Mouse (Mus musculus): ENCODE measurements at regions not wholly inside any gene's neighbourhood (a gene's known extent, or its start where the extent isn't known, plus 50 kb on each side); places are given as distances from the start of the nearest gene placed in this dataset.

GRCm38 (mm10) chr17:44388916-44389315 lies 200.5 kb downstream of the Clic5 start:
- Histone ChIP-seq H3K9me3 (replicated peaks; ENCODE audit: low read length) (no peaks in the 10 kb centered on the region), H3K4me3 (replicated peaks in 1 of 3; ENCODE audit: low read depth in 2 of 3, low read length in 2 of 3, poor library complexity in 1 of 3) (peak overlapping the region; percentile 31 to 54 (median 40)), H3K27me3 (replicated peaks) (no peaks in the 10 kb centered on the region), H3K79me2 (replicated peaks; ENCODE audit: control insufficient read depth, extremely low read depth, insufficient read depth, poor library complexity, severe bottlenecking) (no peaks in the 10 kb centered on the region), H3K27ac (ENCODE audit: insufficient read depth, low read depth) (no peak overlapping the region), H3K4me2 (ENCODE audit: insufficient read depth, low read depth, poor library complexity, severe bottlenecking) (peak overlapping the region; percentile 50), H3K36me3 (replicated peaks in 1 of 2; ENCODE audit: control insufficient read depth in 1 of 2, insufficient read depth in 1 of 2, low read length in 1 of 2) (no peaks in the 10 kb centered on the region), H3K9ac (ENCODE audit: insufficient read depth, low read depth) (peak overlapping the region; percentile 63), H3K4me1 (ENCODE audit: control insufficient read depth in 1 of 2, insufficient read depth in 2 of 2) (peaks cover 0 to 4% of the 10 kb centered on the region in 2 experiments; a peak in 1 of 4 replicates)
- in situ Hi-C loops (cut with MboI; ENCODE audit: low pct_ligation_motif_present, low pct_unique_long_range_greater_than_20kb, low sequenced_read_pairs) (no loop called here), dilution Hi-C loops (cut with MboI; ENCODE audit: extremely low pct_ligation_motif_present, extremely low pct_unique_long_range_greater_than_20kb, low sequenced_read_pairs) (no loop called here)
- TF ChIP-seq TBP (conservative IDR thresholded peaks at IDR 0.05; ENCODE audit: low read depth, low read length), result 0 out of 2 replicates have a peak, but pooled peaks have one; percentile 32
- TF ChIP-seq USF1 (IDR thresholded peaks at IDR 0.05; ENCODE audit: low read depth, low read length), result no peak
- no peak for TF ChIP-seq RAD21 (IDR thresholded peaks at IDR 0.05; ENCODE audit: low read depth, low read length)
- TF ChIP-seq EP300 (IDR thresholded peaks at IDR 0.05; ENCODE audit: low read length), result no peak
- TF ChIP-seq MXI1 (IDR thresholded peaks at IDR 0.05; ENCODE audit: low read depth, low read length), result 0 out of 2 replicates have a peak, but pooled peaks have one; percentile 37
- TF ChIP-seq ELF1 (IDR thresholded peaks at IDR 0.05; ENCODE audit: low read depth, low read length), result peak; percentile 31; the same call in 1 of the 2 replicates
- peak; percentile 52; the same call in 1 of the 2 replicates for TF ChIP-seq POLR2A (IDR thresholded peaks at IDR 0.05; ENCODE audit: low read depth, low read length)
- 0 out of 2 replicates have a peak, but pooled peaks have one; percentile 10 for TF ChIP-seq TCF12 (IDR thresholded peaks at IDR 0.05; ENCODE audit: low read depth, low read length)
- peak; percentile 48; the same call in 1 of the 2 replicates for TF ChIP-seq HCFC1 (IDR thresholded peaks at IDR 0.05; ENCODE audit: low read depth, low read length)
- TF ChIP-seq GABPA (IDR thresholded peaks at IDR 0.05; ENCODE audit: insufficient replicate concordance, low read depth, low read length), result no peak
- TF ChIP-seq SIN3A (IDR thresholded peaks at IDR 0.05; ENCODE audit: low read length), result peak; percentile 27; the same call in 1 of the 2 replicates
- DNase-seq (ENCODE audit: extremely low read depth), result peak; percentile 53

GRCm38 (mm10) chr17:44397829-44398228 lies 209.4 kb downstream of the Clic5 start:
- H3K36me3 ChIP-seq (replicated peaks in 1 of 2; ENCODE audit: control insufficient read depth in 1 of 2, insufficient read depth in 1 of 2, low read length in 1 of 2), result no peaks in the 10 kb centered on the region
- H3K4me1 ChIP-seq (ENCODE audit: control insufficient read depth in 1 of 2, insufficient read depth in 2 of 2), result no peaks in the 10 kb centered on the region
- H3K79me2 ChIP-seq (replicated peaks; ENCODE audit: control insufficient read depth, extremely low read depth, insufficient read depth, poor library complexity, severe bottlenecking), result no peaks in the 10 kb centered on the region
- H3K9me3 ChIP-seq (replicated peaks; ENCODE audit: low read length), result no peaks in the 10 kb centered on the region
- H3K27me3 ChIP-seq (replicated peaks), result peaks cover 14% of the 10 kb centered on the region
- H3K4me3 ChIP-seq (replicated peaks in 1 of 3; ENCODE audit: low read depth in 2 of 3, low read length in 2 of 3, poor library complexity in 1 of 3), result no peak overlapping the region
- no peak for DNase-seq (ENCODE audit: extremely low read depth)
- dilution Hi-C loops (cut with MboI; ENCODE audit: extremely low pct_ligation_motif_present, extremely low pct_unique_long_range_greater_than_20kb, low sequenced_read_pairs) (no loop called here), in situ Hi-C loops (cut with MboI; ENCODE audit: low pct_ligation_motif_present, low pct_unique_long_range_greater_than_20kb, low sequenced_read_pairs) (no loop called here)
- no peak for TF ChIP-seq ZMIZ1 (IDR thresholded peaks at IDR 0.05; ENCODE audit: low read depth, low read length)
- TF ChIP-seq ZC3H11A (IDR thresholded peaks at IDR 0.05; ENCODE audit: low read depth, low read length), result no peak
- no peak for TF ChIP-seq CHD1 (IDR thresholded peaks at IDR 0.05; ENCODE audit: low read depth, low read length)
- no peak for TF ChIP-seq USF2 (conservative IDR thresholded peaks at IDR 0.05; ENCODE audit: low read depth, low read length)
- TF ChIP-seq E2F4 (IDR thresholded peaks at IDR 0.05; ENCODE audit: insufficient replicate concordance, low read depth, low read length), result no peak
- no peak for TF ChIP-seq GABPA (IDR thresholded peaks at IDR 0.05; ENCODE audit: insufficient replicate concordance, low read depth, low read length)
- TF ChIP-seq ZKSCAN1 (IDR thresholded peaks at IDR 0.05; ENCODE audit: borderline replicate concordance, low read depth, low read length), result no peak
- no peak for TF ChIP-seq MAZ (IDR thresholded peaks at IDR 0.05; ENCODE audit: low read depth, low read length)
- no peak for TF ChIP-seq IRF4 (IDR thresholded peaks at IDR 0.05; ENCODE audit: low read depth, low read length)
- no peak for TF ChIP-seq NRF1 (IDR thresholded peaks at IDR 0.05; ENCODE audit: low read depth, low read length)
- TF ChIP-seq MAFK (IDR thresholded peaks at IDR 0.05; ENCODE audit: insufficient replicate concordance, low read length), result no peak
- TF ChIP-seq BHLHE40 (IDR thresholded peaks at IDR 0.05; ENCODE audit: low read depth, low read length), result no peak
- TF ChIP-seq MEF2A (IDR thresholded peaks at IDR 0.05; ENCODE audit: borderline replicate concordance, low read depth, low read length), result no peak
- H3K9ac ChIP-seq (ENCODE audit: insufficient read depth, low read depth), result no peak overlapping the region
- H3K4me2 ChIP-seq (ENCODE audit: insufficient read depth, low read depth, poor library complexity, severe bottlenecking), result no peak overlapping the region
- H3K27ac ChIP-seq (ENCODE audit: insufficient read depth, low read depth), result no peak overlapping the region
